12 mouse cellular contexts compared by ENCODE assay signal in genomic region chr3:104424346-104424745, GRCm38 (mm10).
DNase-seq lines count a peak whose midpoint lies in the region; ATAC-seq and TF ChIP-seq lines count a peak whose summit lies in the region.
"Had no signal": no experiment of that assay in that cellular context is flagged by ENCODE, and none has a peak within 500 bp of the region (broad histone marks: within the 10 kb centered on the region; RNA-seq: fewer than 3 reads in every experiment).

No protein-coding gene starts in this region.

- H3K9me3 ChIP-seq in liver, embryonic 11.5 days (ENCODE audit: control insufficient read depth, low read length), result no peaks in the 10 kb centered on the region
- no peaks in the 10 kb centered on the region for H3K9me3 ChIP-seq in liver, postnatal 0 days (ENCODE audit: low read length)

- H3K27ac ChIP-seq in liver, embryonic 11.5 days (ENCODE audit: low read depth, low read length), result no peak overlapping the region
- peak overlapping the region; percentile 64 for H3K27ac ChIP-seq in liver, postnatal 0 days (ENCODE audit: low read depth)

- ATAC-seq in liver, embryonic 11.5 days (replicated peaks; ENCODE audit: low FRiP score), result no peak; the same call in 1 of the 2 replicates
- peak; percentile 86 for ATAC-seq in liver, postnatal 0 days

- DNase-seq in liver, result peak; percentile 15
- no peak for DNase-seq in liver, embryonic 11.5 days (ENCODE audit: low spot score)
- peak; percentile 57 to 65 for DNase-seq in cerebellum, adult 18-20 months
- peak; percentile 91 for DNase-seq in kidney, adult 9 months
- DNase-seq in liver, postnatal 0 days, result peak; percentile 59
- no peak for DNase-seq in lung, postnatal 14 days
- no peak for DNase-seq in urinary bladder, postnatal 36 days (ENCODE audit: low spot score in 2 of 2)
- DNase-seq in right cerebral cortex, postnatal 4 days, result no peak
- DNase-seq: heart, adult 18-20 months; lung, embryonic 14.5 days; thymus, postnatal 4 days had no signal

- H3K27me3 ChIP-seq in liver, embryonic 11.5 days (replicated peaks; ENCODE audit: control insufficient read depth, insufficient read depth, low read length), result no peaks in the 10 kb centered on the region
- no peaks in the 10 kb centered on the region for H3K27me3 ChIP-seq in liver, postnatal 0 days (ENCODE audit: insufficient read depth, low read length)
- H3K27me3 ChIP-seq: CH12.LX had no signal

- no peak for TF ChIP-seq CTCF in liver, postnatal 0 days (IDR thresholded peaks at IDR 0.05; ENCODE audit: low read depth)

- 68% methylated on average over 7 of the region's 7 CpGs for WGBS in liver, embryonic 11.5 days
- 55% methylated on average over 7 of the region's 7 CpGs for WGBS in liver, postnatal 0 days (ENCODE audit: insufficient replicate concordance)

- H3K9ac ChIP-seq in liver, embryonic 11.5 days (ENCODE audit: low read depth, low read length), result no peak overlapping the region
- H3K9ac ChIP-seq in liver, postnatal 0 days (replicated peaks), result no peak overlapping the region
- H3K9ac ChIP-seq: lung, embryonic 14.5 days had no signal

- no peak overlapping the region for H3K4me2 ChIP-seq in liver, embryonic 11.5 days
- H3K4me2 ChIP-seq in liver, postnatal 0 days (ENCODE audit: low read depth, low read length), result no peak overlapping the region
- H3K4me2 ChIP-seq: lung, embryonic 14.5 days had no signal

- H3K4me1 ChIP-seq in liver, embryonic 11.5 days (replicated peaks; ENCODE audit: control insufficient read depth, insufficient read depth, low read length), result peaks cover 4% of the 10 kb centered on the region
- H3K4me1 ChIP-seq in liver, postnatal 0 days (ENCODE audit: insufficient read depth), result peaks cover 11% of the 10 kb centered on the region; the same call in 1 of the 2 replicates

- no peak overlapping the region for H3K4me3 ChIP-seq in liver, embryonic 11.5 days (ENCODE audit: low read depth, low read length)
- no peak overlapping the region for H3K4me3 ChIP-seq in liver, postnatal 0 days (ENCODE audit: low read depth, low read length)

- TF ChIP-seq EP300 in liver, postnatal 0 days (IDR thresholded peaks at IDR 0.05; ENCODE audit: low read depth), result peak; percentile 30; the same call in 1 of the 2 replicates

- no peaks in the 10 kb centered on the region for H3K36me3 ChIP-seq in liver, embryonic 11.5 days (ENCODE audit: control insufficient read depth, insufficient read depth, low read length)
- H3K36me3 ChIP-seq in liver, postnatal 0 days (replicated peaks; ENCODE audit: insufficient read depth, low read length), result no peaks in the 10 kb centered on the region

Comparison
In these comparisons a context has a peak if more than half of its experiments do, and no peak if none do; other contexts are left out.
1. DNase-seq: peak in liver (single experiment), cerebellum, adult 18-20 months (2 of 2), kidney, adult 9 months (single experiment) and liver, postnatal 0 days (single experiment); none in liver, embryonic 11.5 days (single experiment), lung, postnatal 14 days (single experiment), urinary bladder, postnatal 36 days (0 of 2) and right cerebral cortex, postnatal 4 days (single experiment).